Mouse (Mus musculus): Measurements from ENCODE around the gene Fbxo31.

Fbxo31 gene

GRCm38 (mm10) chr8:121552506-121552905 is 26.1 kb downstream of the Fbxo31 start:
- DNase-seq (ENCODE audit: low spot score in 2 of 2) = no peak

- no peak for DNase-seq (ENCODE audit: low spot score in 2 of 2)
Observed at GRCm38 (mm10) chr8:121551065-121551985, 27.3 kb downstream of the Fbxo31 start.

- peak in 1 of 2 experiments; percentile 50 for DNase-seq (ENCODE audit: low spot score in 2 of 2)
Observed at GRCm38 (mm10) chr8:121550056-121550455, 28.6 kb downstream of the Fbxo31 start.

GRCm38 (mm10) chr8:121547132-121547531 is 31.5 kb downstream of the Fbxo31 start:
- DNase-seq (ENCODE audit: low spot score in 2 of 2) = peak; percentile 71 to 88

GRCm38 (mm10) chr8:121544936-121545335 is 33.7 kb downstream of the Fbxo31 start:
- DNase-seq (ENCODE audit: low spot score in 2 of 2) = peak in 1 of 2 experiments; percentile 59

GRCm38 (mm10) chr8:121544276-121544785 is 34.3 kb downstream of the Fbxo31 start, which contains the start of gene 1700018B08Rik:
Gene 1700018B08Rik (minus strand): TSS chr8:121544320.
- DNase-seq (ENCODE audit: low spot score in 2 of 2) = peak in 1 of 2 experiments; percentile 58

- peak in 1 of 2 experiments; percentile 60 for DNase-seq (ENCODE audit: low spot score in 2 of 2)
Observed at GRCm38 (mm10) chr8:121542901-121543300, 35.7 kb downstream of the Fbxo31 start.

GRCm38 (mm10) chr8:121541862-121542261 is 36.7 kb downstream of the Fbxo31 start:
- peak in 1 of 2 experiments; percentile 51 for DNase-seq (ENCODE audit: low spot score in 2 of 2)

- DNase-seq (ENCODE audit: low spot score in 2 of 2) = no peak
Observed at GRCm38 (mm10) chr8:121532381-121532780, 46.2 kb downstream of the Fbxo31 start.

GRCm38 (mm10) chr8:121530639-121531038 is 48.0 kb downstream of the Fbxo31 start:
- DNase-seq (ENCODE audit: low spot score in 2 of 2) = no peak

- no peak for DNase-seq (ENCODE audit: low spot score in 2 of 2)
Observed at GRCm38 (mm10) chr8:121528790-121529189, 49.8 kb downstream of the Fbxo31 start.

- no peak for DNase-seq (ENCODE audit: low spot score in 2 of 2)
Observed at GRCm38 (mm10) chr8:121527751-121528150, 50.9 kb downstream of the Fbxo31 start.

- no peak for DNase-seq (ENCODE audit: low spot score in 2 of 2)
Observed at GRCm38 (mm10) chr8:121526811-121527550, 51.6 kb downstream of the Fbxo31 start.

- DNase-seq (ENCODE audit: low spot score in 2 of 2) = no peak
Observed at GRCm38 (mm10) chr8:121525111-121525818, 53.3 kb downstream of the Fbxo31 start.

GRCm38 (mm10) chr8:121513429-121513828 is 65.2 kb downstream of the Fbxo31 start:
- DNase-seq (ENCODE audit: low spot score in 2 of 2) = peak; percentile 62 to 87

GRCm38 (mm10) chr8:121511751-121512150 is 66.9 kb downstream of the Fbxo31 start:
- DNase-seq (ENCODE audit: low spot score in 2 of 2) = no peak
